Mouse (Mus musculus): ENCODE measurements around the gene Olfr466. TPM values are rescaled to one million over a fixed set of nuclear protein-coding genes. Genes with fewer than 3 reads are reported as not detected.

Olfr466 gene
- polyA plus RNA-seq (2014; fragmentation: Nextera tagmentation; extraction: Ambion mirVana): not detected in 2 replicates

DNA sequence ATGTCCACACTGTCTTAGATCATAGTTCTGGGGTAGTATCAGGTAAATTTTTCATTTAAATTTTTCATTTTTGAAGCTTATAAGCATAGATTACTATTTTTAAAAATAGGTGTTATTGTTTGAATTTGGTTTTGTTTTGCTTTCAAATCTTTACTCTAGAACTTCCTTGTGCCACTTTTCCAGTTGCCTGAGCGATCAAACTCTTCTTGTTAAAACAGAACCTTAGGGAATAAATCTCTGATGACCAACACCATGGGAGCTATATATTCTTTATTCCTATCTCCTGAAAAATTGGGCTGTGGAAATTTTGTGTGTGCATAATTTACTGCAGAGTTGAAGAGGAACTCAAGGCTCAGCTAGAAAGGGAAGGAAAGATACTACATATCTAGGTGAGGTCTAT, at the start of gene Olfr466:
TSS of gene Olfr466 (plus strand) at position 301 of the 400 bp plus-strand sequence.
- no peaks in the 10 kb centered on the region for H3K27me3 ChIP-seq (ENCODE audit: control insufficient read depth, insufficient read depth, low read length)
- H3K27ac ChIP-seq (ENCODE audit: low read depth, low read length): no peak within 1 kb of the TSS
- ATAC-seq (ENCODE audit: low FRiP score) (no peak), DNase-seq (ENCODE audit: low spot score, missing footprints) (no peak)
- no peaks in the 10 kb centered on the region for H3K4me1 ChIP-seq (ENCODE audit: control insufficient read depth, insufficient read depth, low read length)
- no peak within 1 kb of the TSS for H3K4me3 ChIP-seq (ENCODE audit: low read depth, low read length)
- WGBS: 74% methylated on average over 1 of the region's 1 CpGs
- no peak within 1 kb of the TSS for H3K9ac ChIP-seq (ENCODE audit: low read length)
- H3K4me2 ChIP-seq: no peak within 1 kb of the TSS
- no peaks in the 10 kb centered on the region for H3K36me3 ChIP-seq (ENCODE audit: control insufficient read depth, insufficient read depth, low read length)
- no peaks in the 10 kb centered on the region for H3K9me3 ChIP-seq (ENCODE audit: control insufficient read depth, low read length)

DNA sequence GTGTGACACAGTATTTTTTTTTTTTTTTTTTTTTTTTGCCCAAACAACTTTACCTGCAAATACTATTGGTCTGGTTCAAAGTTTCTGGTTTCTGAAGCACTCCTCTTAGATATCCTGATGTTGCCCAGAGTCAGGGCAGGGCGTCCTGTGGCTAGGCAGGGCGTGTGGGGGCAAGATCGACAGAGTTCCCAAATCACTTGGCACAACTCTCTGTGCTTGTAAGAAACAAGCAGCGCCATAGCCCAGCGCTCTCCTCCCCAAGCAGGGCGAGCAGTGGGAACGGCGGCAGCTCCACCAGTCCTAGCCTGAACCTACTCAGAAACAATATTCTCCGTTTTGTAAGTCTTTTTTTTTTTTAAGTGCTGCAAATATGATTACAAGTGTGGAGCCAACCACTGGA, 49.4 kb upstream of the Olfr466 start:
- DNase-seq (ENCODE audit: low spot score, missing footprints) (no peak), ATAC-seq (ENCODE audit: low FRiP score) (no peak)
- Histone ChIP-seq H3K27ac (ENCODE audit: low read depth, low read length) (no peak overlapping the region), H3K36me3 (ENCODE audit: control insufficient read depth, insufficient read depth, low read length) (no peaks in the 10 kb centered on the region), H3K27me3 (ENCODE audit: control insufficient read depth, insufficient read depth, low read length) (no peaks in the 10 kb centered on the region), H3K4me1 (ENCODE audit: control insufficient read depth, insufficient read depth, low read length) (no peaks in the 10 kb centered on the region), H3K4me2 (no peak overlapping the region), H3K4me3 (ENCODE audit: low read depth, low read length) (no peak overlapping the region), H3K9me3 (ENCODE audit: control insufficient read depth, low read length) (peaks cover 30% of the 10 kb centered on the region), H3K9ac (ENCODE audit: low read length) (no peak overlapping the region)
- WGBS: 95% methylated on average over 9 of the region's 9 CpGs

DNA sequence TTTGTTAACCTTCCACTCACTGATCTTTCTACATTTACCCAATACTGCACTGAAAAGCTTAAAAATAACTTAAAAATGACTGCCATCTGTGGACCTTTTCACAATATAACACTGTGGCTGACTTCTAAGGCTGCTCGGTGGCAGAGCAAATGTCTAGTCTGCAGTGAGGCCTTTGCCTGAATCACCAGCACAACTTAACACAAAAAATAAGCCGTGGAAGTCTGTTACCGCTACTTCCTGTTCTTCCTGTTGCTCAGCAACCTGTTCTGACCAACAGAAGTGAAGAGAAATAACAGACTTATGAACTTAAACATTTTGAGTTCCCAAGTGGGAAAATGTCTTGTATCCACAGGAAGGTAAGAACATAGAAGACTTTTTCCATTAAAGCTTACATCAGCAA, 48.8 kb upstream of the Olfr466 start:
- Histone ChIP-seq H3K9ac (ENCODE audit: low read length) (no peak overlapping the region), H3K27me3 (ENCODE audit: control insufficient read depth, insufficient read depth, low read length) (no peaks in the 10 kb centered on the region), H3K4me1 (ENCODE audit: control insufficient read depth, insufficient read depth, low read length) (no peaks in the 10 kb centered on the region), H3K4me3 (ENCODE audit: low read depth, low read length) (no peak overlapping the region), H3K9me3 (ENCODE audit: control insufficient read depth, low read length) (peaks cover 34% of the 10 kb centered on the region), H3K36me3 (ENCODE audit: control insufficient read depth, insufficient read depth, low read length) (no peaks in the 10 kb centered on the region), H3K27ac (ENCODE audit: low read depth, low read length) (no peak overlapping the region), H3K4me2 (no peak overlapping the region)
- ATAC-seq (ENCODE audit: low FRiP score) (no peak), DNase-seq (ENCODE audit: low spot score, missing footprints) (no peak)
- 96% methylated on average over 3 of the region's 3 CpGs for WGBS

DNA sequence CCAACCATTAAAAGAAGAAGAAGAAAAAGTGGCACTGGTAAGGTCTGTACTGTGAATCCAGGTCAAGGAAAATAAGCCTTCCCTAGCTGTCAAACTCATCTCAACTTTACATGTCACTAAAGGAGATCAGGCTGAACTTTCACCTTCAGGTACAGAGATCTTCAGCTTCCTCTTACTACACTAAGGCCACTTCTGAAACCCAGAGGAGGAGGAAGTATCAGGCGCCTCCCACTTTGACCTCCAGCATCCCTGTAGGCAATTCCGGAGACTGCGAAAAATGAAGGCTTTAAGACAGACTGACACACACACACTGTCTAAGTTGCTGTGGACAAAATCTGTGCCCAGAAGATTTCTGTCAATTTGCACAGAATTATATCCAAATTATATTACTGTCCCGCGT, 38.1 kb upstream of the Olfr466 start:
- 3% methylated on average over 5 of the region's 5 CpGs for WGBS

DNA sequence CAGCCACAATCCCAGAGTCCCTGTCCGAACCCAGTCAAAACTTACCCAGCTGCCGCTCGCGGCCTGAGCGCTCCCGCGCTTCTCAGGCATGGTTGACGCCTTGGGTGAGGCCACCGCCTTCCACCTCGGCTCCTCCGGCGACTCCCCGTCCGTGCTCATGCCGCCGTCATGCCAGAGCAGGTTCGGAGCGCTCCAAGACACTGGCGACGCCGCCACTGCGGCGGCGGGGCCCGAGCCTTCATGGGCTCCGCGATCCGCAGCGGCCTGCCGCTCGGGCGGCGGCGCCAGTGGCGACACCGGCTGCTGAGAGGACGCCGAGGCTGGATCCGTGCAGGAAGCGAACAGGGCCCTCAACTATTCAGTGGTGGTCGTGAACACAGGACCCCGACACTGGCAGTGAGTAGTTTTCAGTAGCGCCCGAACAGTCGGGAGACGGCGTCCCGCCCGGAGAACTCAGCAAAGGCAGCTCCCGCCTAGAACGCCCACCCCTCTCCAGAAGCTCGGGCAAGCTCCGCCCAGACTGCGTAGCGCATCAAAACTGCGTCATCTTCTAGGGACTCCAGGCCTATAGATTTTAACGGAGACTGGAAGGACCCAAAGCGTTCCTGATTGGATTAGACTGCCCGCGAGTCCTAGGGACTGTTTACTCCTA, 37.5 kb upstream of the Olfr466 start, which contains the start of gene Mfsd14b:
TSS of gene Mfsd14b (minus strand) at position 517 of the 652 bp plus-strand sequence.
- no peaks in the 10 kb centered on the region for H3K27me3 ChIP-seq (ENCODE audit: control insufficient read depth, insufficient read depth, low read length)
- no peaks in the 10 kb centered on the region for H3K36me3 ChIP-seq (ENCODE audit: control insufficient read depth, insufficient read depth, low read length)
- DNase-seq (ENCODE audit: low spot score, missing footprints) (peak; percentile 99), ATAC-seq (ENCODE audit: low FRiP score) (peak; percentile 99)
- H3K9ac ChIP-seq (ENCODE audit: low read length): peak within 1 kb of the TSS; percentile 84
- H3K4me3 ChIP-seq (ENCODE audit: low read depth, low read length): peak within 1 kb of the TSS; percentile 72
- H3K27ac ChIP-seq (ENCODE audit: low read depth, low read length): peak within 1 kb of the TSS; percentile 42
- H3K9me3 ChIP-seq (ENCODE audit: control insufficient read depth, low read length): no peaks in the 10 kb centered on the region; the same call in 1 of the 2 replicates
- H3K4me1 ChIP-seq (ENCODE audit: control insufficient read depth, insufficient read depth, low read length): no peaks in the 10 kb centered on the region
- WGBS: under 1% methylated on average over 60 of the region's 60 CpGs
- H3K4me2 ChIP-seq: peak within 1 kb of the TSS; percentile 68

More for the DNA sequence above, 38.1 kb upstream of the Olfr466 start:
- H3K36me3 ChIP-seq (ENCODE audit: control insufficient read depth, insufficient read depth, low read length): no peaks in the 10 kb centered on the region
- peak overlapping the region; percentile 84 for H3K9ac ChIP-seq (ENCODE audit: low read length)
- DNase-seq (ENCODE audit: low spot score, missing footprints) (peak; percentile 90), ATAC-seq (ENCODE audit: low FRiP score) (peak; percentile 10; the same call in 1 of the 2 replicates)
- H3K4me3 ChIP-seq (ENCODE audit: low read depth, low read length): peak overlapping the region; percentile 72
- peak overlapping the region; percentile 68 for H3K4me2 ChIP-seq
- no peaks in the 10 kb centered on the region; the same call in 1 of the 2 replicates for H3K9me3 ChIP-seq (ENCODE audit: control insufficient read depth, low read length)
- H3K27ac ChIP-seq (ENCODE audit: low read depth, low read length): no peak overlapping the region
- no peaks in the 10 kb centered on the region for H3K27me3 ChIP-seq (ENCODE audit: control insufficient read depth, insufficient read depth, low read length)
- H3K4me1 ChIP-seq (ENCODE audit: control insufficient read depth, insufficient read depth, low read length): no peaks in the 10 kb centered on the region

DNA sequence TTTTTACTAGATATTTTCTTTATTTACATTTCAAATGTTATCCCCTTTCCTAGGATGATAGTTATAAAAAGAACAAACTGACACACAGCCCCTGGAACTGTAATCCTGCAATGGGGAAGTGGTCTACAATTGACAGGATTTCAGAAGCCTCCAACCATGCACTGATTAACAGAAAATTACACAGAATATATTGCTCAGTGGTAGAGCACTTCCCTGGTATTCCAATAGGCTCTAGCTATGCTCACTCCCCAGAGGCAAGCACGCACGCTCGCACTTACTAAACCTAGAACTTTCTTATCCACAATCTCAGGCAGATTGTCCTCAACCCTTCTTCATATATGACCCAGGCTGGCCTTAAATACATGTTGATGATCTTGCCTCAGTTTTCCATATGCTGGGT, 36.8 kb upstream of the Olfr466 start:
- H3K27me3 ChIP-seq (ENCODE audit: control insufficient read depth, insufficient read depth, low read length): no peaks in the 10 kb centered on the region
- peak overlapping the region; percentile 84 for H3K9ac ChIP-seq (ENCODE audit: low read length)
- 64% methylated on average over 3 of the region's 3 CpGs for WGBS
- H3K4me3 ChIP-seq (ENCODE audit: low read depth, low read length): peak overlapping the region; percentile 72
- peak overlapping the region; percentile 68 for H3K4me2 ChIP-seq
- no peaks in the 10 kb centered on the region for H3K4me1 ChIP-seq (ENCODE audit: control insufficient read depth, insufficient read depth, low read length)
- no peaks in the 10 kb centered on the region for H3K36me3 ChIP-seq (ENCODE audit: control insufficient read depth, insufficient read depth, low read length)
- no peak overlapping the region for H3K27ac ChIP-seq (ENCODE audit: low read depth, low read length)
- no peaks in the 10 kb centered on the region; the same call in 1 of the 2 replicates for H3K9me3 ChIP-seq (ENCODE audit: control insufficient read depth, low read length)
- ATAC-seq (ENCODE audit: low FRiP score) (peak; percentile 56), DNase-seq (ENCODE audit: low spot score, missing footprints) (peak; percentile 88)

DNA sequence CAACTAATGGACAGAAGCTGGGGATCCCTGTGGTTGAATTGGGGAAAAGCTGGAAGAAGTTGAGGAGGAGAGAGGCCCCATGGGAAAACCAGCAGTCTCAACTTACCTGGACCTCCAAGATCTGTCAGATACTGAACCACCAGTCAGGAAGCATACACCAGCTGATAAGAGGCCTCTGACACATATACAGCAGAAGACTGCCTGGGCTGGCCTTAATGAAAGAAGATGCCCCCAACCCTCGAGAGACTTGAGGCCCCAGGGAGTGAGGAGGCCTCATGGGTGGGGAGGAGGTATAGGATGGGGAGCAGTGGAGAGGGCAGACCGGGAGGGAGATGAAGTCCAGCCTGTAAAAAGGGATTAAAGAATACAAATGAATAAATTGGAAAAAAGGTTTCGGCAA, 29.1 kb upstream of the Olfr466 start:
- 65% methylated on average over 3 of the region's 3 CpGs for WGBS
- Histone ChIP-seq H3K9ac (ENCODE audit: low read length) (no peak overlapping the region), H3K9me3 (ENCODE audit: control insufficient read depth, low read length) (no peaks in the 10 kb centered on the region), H3K36me3 (ENCODE audit: control insufficient read depth, insufficient read depth, low read length) (no peaks in the 10 kb centered on the region), H3K27me3 (ENCODE audit: control insufficient read depth, insufficient read depth, low read length) (no peaks in the 10 kb centered on the region), H3K4me3 (ENCODE audit: low read depth, low read length) (no peak overlapping the region), H3K4me1 (ENCODE audit: control insufficient read depth, insufficient read depth, low read length) (no peaks in the 10 kb centered on the region), H3K4me2 (no peak overlapping the region), H3K27ac (ENCODE audit: low read depth, low read length) (no peak overlapping the region)
- ATAC-seq (ENCODE audit: low FRiP score): no peak
- DNase-seq (ENCODE audit: low spot score, missing footprints): no peak

GRCm38 (mm10) chr13:65122111-65122510, 27.9 kb upstream of the Olfr466 start:
- Histone ChIP-seq H3K4me3 (ENCODE audit: low read depth, low read length) (no peak overlapping the region), H3K36me3 (ENCODE audit: control insufficient read depth, insufficient read depth, low read length) (no peaks in the 10 kb centered on the region), H3K9ac (ENCODE audit: low read length) (no peak overlapping the region), H3K9me3 (ENCODE audit: control insufficient read depth, low read length) (no peaks in the 10 kb centered on the region), H3K4me2 (no peak overlapping the region), H3K27me3 (ENCODE audit: control insufficient read depth, insufficient read depth, low read length) (no peaks in the 10 kb centered on the region), H3K27ac (ENCODE audit: low read depth, low read length) (no peak overlapping the region), H3K4me1 (ENCODE audit: control insufficient read depth, insufficient read depth, low read length) (no peaks in the 10 kb centered on the region)
- ATAC-seq (ENCODE audit: low FRiP score): no peak
- WGBS: 78% methylated on average over 1 of the region's 1 CpGs
- no peak for DNase-seq (ENCODE audit: low spot score, missing footprints)

- DNase-seq (ENCODE audit: low spot score, missing footprints): no peak
- H3K27me3 ChIP-seq (ENCODE audit: control insufficient read depth, insufficient read depth, low read length): no peaks in the 10 kb centered on the region
- no peaks in the 10 kb centered on the region; the same call in 1 of the 2 replicates for H3K9me3 ChIP-seq (ENCODE audit: control insufficient read depth, low read length)
- H3K9ac ChIP-seq (ENCODE audit: low read length): no peak overlapping the region
- WGBS: 64% methylated on average over 3 of the region's 3 CpGs
- H3K36me3 ChIP-seq (ENCODE audit: control insufficient read depth, insufficient read depth, low read length): no peaks in the 10 kb centered on the region
- no peak overlapping the region for H3K4me2 ChIP-seq
- H3K4me1 ChIP-seq (ENCODE audit: control insufficient read depth, insufficient read depth, low read length): no peaks in the 10 kb centered on the region
- no peak overlapping the region for H3K27ac ChIP-seq (ENCODE audit: low read depth, low read length)
- no peak overlapping the region for H3K4me3 ChIP-seq (ENCODE audit: low read depth, low read length)
- no peak for ATAC-seq (ENCODE audit: low FRiP score)
Measured at GRCm38 (mm10) chr13:65127063-65127847, 22.8 kb upstream of the Olfr466 start.
